Mouse (Mus musculus): Measurements from ENCODE around the gene Zfp668.

- TF ChIP-seq POLR2A (IDR thresholded peaks at IDR 0.05; ENCODE audit: borderline replicate concordance, insufficient read depth, low read length) (no peak), CTCF (IDR thresholded peaks at IDR 0.05; ENCODE audit: borderline replicate concordance, insufficient read depth, low read depth, low read length) (peak; percentile 64; the same call in 1 of the 2 replicates)
These were observed 60.4 kb downstream of the Zfp668 start for GRCm38 (mm10) chr7:127815954-127816821.
